Comparison of ENCODE assay signal across 19 mouse cellular contexts in the genomic region with DNA sequence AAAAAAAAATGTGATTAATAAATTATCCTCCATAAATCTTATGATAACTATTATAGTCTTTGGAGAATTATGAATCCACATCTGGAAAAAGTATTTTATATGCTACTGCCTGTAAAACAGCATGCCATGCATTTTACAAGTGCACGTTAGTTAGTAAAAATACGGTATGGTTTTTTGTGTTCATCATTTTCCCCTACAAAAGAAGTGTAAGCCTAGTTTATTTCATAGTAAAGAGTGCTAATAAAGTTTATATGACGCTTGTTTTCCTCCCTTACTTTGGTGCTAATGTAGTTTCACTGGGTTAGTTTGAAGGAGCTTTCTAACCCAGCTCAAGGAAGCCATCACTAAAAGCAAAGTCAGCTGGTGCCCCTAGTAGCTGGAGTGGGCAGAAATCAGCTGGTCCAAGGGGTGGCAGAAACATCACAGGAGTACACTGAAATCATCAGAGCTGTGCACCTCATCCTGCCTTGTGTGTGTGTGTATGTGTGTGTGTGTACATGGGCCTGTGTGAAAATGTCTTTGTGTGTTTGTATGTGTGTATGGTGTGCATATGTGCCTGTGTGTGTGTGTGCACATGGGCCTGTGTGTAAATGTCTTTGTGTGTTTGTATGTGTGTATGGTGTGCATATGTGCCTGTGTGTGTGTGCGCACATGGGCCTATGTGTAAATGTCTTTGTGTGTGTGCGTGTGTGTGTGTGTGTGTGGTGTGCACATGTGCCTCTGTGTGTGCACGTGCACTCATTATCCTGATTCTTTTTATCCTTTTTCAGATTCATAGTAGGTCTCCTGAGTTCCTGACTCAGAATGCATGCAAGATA.
A peak's percentile ranks its signal among the peaks of the same experiment; 100 is the strongest.
DNase-seq lines count a peak whose midpoint lies in the region; ATAC-seq lines count a peak whose summit lies in the region.
"Had no signal": no experiment of that assay in that cellular context is flagged by ENCODE, and none has a peak within 500 bp of the region (broad histone marks: within the 10 kb centered on the region; RNA-seq: fewer than 3 reads in every experiment).

No protein-coding gene starts in this region.

- no peak for DNase-seq in embryonic facial prominence, embryonic 14.5 days (ENCODE audit: low spot score)
- peak; percentile 43 for DNase-seq in limb, embryonic 11.5 days (ENCODE audit: low spot score)
- DNase-seq in urinary bladder, postnatal 36 days (ENCODE audit: low spot score in 2 of 2), result no peak
- DNase-seq in heart, postnatal 14 days, result no peak
- DNase-seq: adrenal gland, adult 2 months; adrenal gland, postnatal 25 days; cerebellum, adult 2 months; cerebellum, postnatal 10 days; gastrocnemius, postnatal 14 days; heart, adult 2 months; heart, postnatal 36 days had no signal

- no peaks in the 10 kb centered on the region for H3K27me3 ChIP-seq in neural tube, embryonic 14.5 days (ENCODE audit: control insufficient read depth, insufficient read depth, low read length)
- no peaks in the 10 kb centered on the region for H3K27me3 ChIP-seq in neural tube, embryonic 15.5 days (replicated peaks)
- no peaks in the 10 kb centered on the region for H3K27me3 ChIP-seq in embryonic facial prominence, embryonic 14.5 days (replicated peaks; ENCODE audit: control insufficient read depth, insufficient read depth, low read length)
- H3K27me3 ChIP-seq in limb, embryonic 11.5 days (ENCODE audit: control insufficient read depth, insufficient read depth, low read length), result no peaks in the 10 kb centered on the region
- H3K27me3 ChIP-seq in limb, embryonic 15.5 days, result peaks cover 12% of the 10 kb centered on the region; the same call in 1 of the 2 replicates
- H3K27me3 ChIP-seq: embryonic facial prominence, embryonic 13.5 days; forebrain, embryonic 15.5 days; heart, embryonic 12.5 days had no signal

- H3K27ac ChIP-seq in neural tube, embryonic 14.5 days (ENCODE audit: low read depth, low read length), result no peak overlapping the region
- no peak overlapping the region for H3K27ac ChIP-seq in neural tube, embryonic 15.5 days (replicated peaks)
- H3K27ac ChIP-seq in embryonic facial prominence, embryonic 14.5 days (replicated peaks; ENCODE audit: low read depth, low read length), result peak overlapping the region; percentile 21; the same call in 1 of the 2 replicates
- H3K27ac ChIP-seq in limb, embryonic 11.5 days (replicated peaks; ENCODE audit: low read depth, low read length), result peak overlapping the region; percentile 49; the same call in 1 of the 2 replicates
- peak overlapping the region; percentile 55; the same call in 1 of the 2 replicates for H3K27ac ChIP-seq in limb, embryonic 15.5 days
- H3K27ac ChIP-seq: forebrain, embryonic 15.5 days; heart, adult 2 months; hindbrain, postnatal 0 days had no signal

- 91% methylated on average over 6 of the region's 6 CpGs for WGBS in neural tube, embryonic 14.5 days
- WGBS in neural tube, embryonic 15.5 days, result 83% methylated on average over 6 of the region's 6 CpGs
- 66% methylated on average over 6 of the region's 6 CpGs for WGBS in embryonic facial prominence, embryonic 14.5 days
- WGBS in limb, embryonic 11.5 days, result 42% methylated on average over 6 of the region's 6 CpGs
- 33% methylated on average over 6 of the region's 6 CpGs for WGBS in limb, embryonic 15.5 days

- no peaks in the 10 kb centered on the region for H3K36me3 ChIP-seq in neural tube, embryonic 14.5 days (ENCODE audit: control insufficient read depth, insufficient read depth, low read length)
- no peaks in the 10 kb centered on the region for H3K36me3 ChIP-seq in neural tube, embryonic 15.5 days
- no peaks in the 10 kb centered on the region for H3K36me3 ChIP-seq in embryonic facial prominence, embryonic 14.5 days (ENCODE audit: control insufficient read depth, insufficient read depth, low read length)
- no peaks in the 10 kb centered on the region for H3K36me3 ChIP-seq in limb, embryonic 11.5 days (ENCODE audit: control insufficient read depth, insufficient read depth, low read length)
- no peaks in the 10 kb centered on the region for H3K36me3 ChIP-seq in limb, embryonic 15.5 days
- H3K36me3 ChIP-seq: embryonic facial prominence, embryonic 13.5 days; forebrain, embryonic 15.5 days; heart, embryonic 12.5 days had no signal

- no peak overlapping the region for H3K9ac ChIP-seq in neural tube, embryonic 14.5 days (replicated peaks; ENCODE audit: low read depth, low read length)
- no peak overlapping the region for H3K9ac ChIP-seq in neural tube, embryonic 15.5 days (replicated peaks)
- H3K9ac ChIP-seq in embryonic facial prominence, embryonic 14.5 days (ENCODE audit: low read depth, low read length), result no peak overlapping the region
- no peak overlapping the region for H3K9ac ChIP-seq in limb, embryonic 11.5 days (ENCODE audit: low read length)
- H3K9ac ChIP-seq in limb, embryonic 15.5 days, result no peak overlapping the region
- H3K9ac ChIP-seq: embryonic facial prominence, embryonic 13.5 days; forebrain, embryonic 15.5 days; heart, embryonic 12.5 days had no signal

- no peak overlapping the region for H3K4me2 ChIP-seq in neural tube, embryonic 14.5 days (ENCODE audit: low read depth, low read length)
- H3K4me2 ChIP-seq in neural tube, embryonic 15.5 days, result no peak overlapping the region
- no peak overlapping the region for H3K4me2 ChIP-seq in embryonic facial prominence, embryonic 14.5 days (ENCODE audit: low read depth, low read length)
- no peak overlapping the region for H3K4me2 ChIP-seq in limb, embryonic 11.5 days (ENCODE audit: low read depth, severe bottlenecking)
- H3K4me2 ChIP-seq in limb, embryonic 15.5 days, result no peak overlapping the region
- H3K4me2 ChIP-seq: embryonic facial prominence, embryonic 13.5 days; forebrain, embryonic 15.5 days; heart, embryonic 12.5 days had no signal

- intact Hi-C loops in heart, postnatal 14 days (cut with DNase I), result no loop called here

- H3K4me3 ChIP-seq in neural tube, embryonic 14.5 days (ENCODE audit: low read depth, low read length), result no peak overlapping the region
- no peak overlapping the region for H3K4me3 ChIP-seq in neural tube, embryonic 15.5 days (replicated peaks)
- no peak overlapping the region for H3K4me3 ChIP-seq in embryonic facial prominence, embryonic 14.5 days (ENCODE audit: low read depth, low read length)
- H3K4me3 ChIP-seq in limb, embryonic 11.5 days (ENCODE audit: low read depth, low read length), result no peak overlapping the region
- no peak overlapping the region for H3K4me3 ChIP-seq in limb, embryonic 15.5 days
- H3K4me3 ChIP-seq: embryonic facial prominence, embryonic 13.5 days; forebrain, embryonic 15.5 days; heart, adult 2 months; heart, embryonic 12.5 days had no signal

- H3K4me1 ChIP-seq in neural tube, embryonic 14.5 days (ENCODE audit: control insufficient read depth, insufficient read depth, low read length), result no peaks in the 10 kb centered on the region
- H3K4me1 ChIP-seq in neural tube, embryonic 15.5 days, result no peaks in the 10 kb centered on the region
- peaks cover 13% of the 10 kb centered on the region for H3K4me1 ChIP-seq in embryonic facial prominence, embryonic 14.5 days (ENCODE audit: control insufficient read depth, insufficient read depth, low read length)
- H3K4me1 ChIP-seq in limb, embryonic 11.5 days (ENCODE audit: control insufficient read depth, insufficient read depth, low read length), result peaks cover 15% of the 10 kb centered on the region
- peaks cover 10% of the 10 kb centered on the region; the same call in 1 of the 2 replicates for H3K4me1 ChIP-seq in limb, embryonic 15.5 days
- H3K4me1 ChIP-seq: forebrain, embryonic 15.5 days had no signal

- ATAC-seq in neural tube, embryonic 14.5 days (ENCODE audit: low read depth), result peak; percentile 44; the same call in 1 of the 2 replicates
- no peak; the same call in 1 of the 2 replicates for ATAC-seq in neural tube, embryonic 15.5 days (ENCODE audit: low FRiP score)
- 0 out of 2 replicates have a peak, but pooled peaks have one; percentile 18 for ATAC-seq in embryonic facial prominence, embryonic 14.5 days (ENCODE audit: low read depth)
- ATAC-seq in limb, embryonic 11.5 days (ENCODE audit: insufficient number of reproducible peaks, low FRiP score, low TSS enrichment, low read depth), result 0 out of 2 replicates have a peak, but pooled peaks have one; percentile 41
- no peak for ATAC-seq in limb, embryonic 15.5 days (ENCODE audit: insufficient number of reproducible peaks, low FRiP score, low TSS enrichment, low read depth)
- no peak for ATAC-seq in inflammation-experienced regulatory T-cells, adult 6 months
- ATAC-seq: forebrain, embryonic 15.5 days; hindbrain, postnatal 0 days had no signal

- H3K9me3 ChIP-seq in neural tube, embryonic 14.5 days (ENCODE audit: control insufficient read depth, low read length), result no peaks in the 10 kb centered on the region
- no peaks in the 10 kb centered on the region for H3K9me3 ChIP-seq in neural tube, embryonic 15.5 days (replicated peaks)
- no peaks in the 10 kb centered on the region for H3K9me3 ChIP-seq in embryonic facial prominence, embryonic 14.5 days (ENCODE audit: control insufficient read depth, low read length)
- H3K9me3 ChIP-seq in limb, embryonic 11.5 days (ENCODE audit: control insufficient read depth, low read length), result no peaks in the 10 kb centered on the region
- H3K9me3 ChIP-seq in limb, embryonic 15.5 days, result no peaks in the 10 kb centered on the region
- H3K9me3 ChIP-seq: embryonic facial prominence, embryonic 13.5 days; forebrain, embryonic 15.5 days; heart, embryonic 12.5 days had no signal

Comparison
In these comparisons a context has a peak if more than half of its experiments do, and no peak if none do; other contexts are left out.
1. ATAC-seq: peak in neural tube, embryonic 14.5 days (single experiment), embryonic facial prominence, embryonic 14.5 days (single experiment) and limb, embryonic 11.5 days (single experiment); none in neural tube, embryonic 15.5 days (single experiment), limb, embryonic 15.5 days (single experiment) and inflammation-experienced regulatory T-cells, adult 6 months (single experiment).
2. H3K27ac ChIP-seq: peak in embryonic facial prominence, embryonic 14.5 days (single experiment), limb, embryonic 11.5 days (single experiment) and limb, embryonic 15.5 days (single experiment); none in neural tube, embryonic 14.5 days (single experiment) and neural tube, embryonic 15.5 days (single experiment).